8 mouse cellular contexts compared by ENCODE assay signal in the genomic region with DNA sequence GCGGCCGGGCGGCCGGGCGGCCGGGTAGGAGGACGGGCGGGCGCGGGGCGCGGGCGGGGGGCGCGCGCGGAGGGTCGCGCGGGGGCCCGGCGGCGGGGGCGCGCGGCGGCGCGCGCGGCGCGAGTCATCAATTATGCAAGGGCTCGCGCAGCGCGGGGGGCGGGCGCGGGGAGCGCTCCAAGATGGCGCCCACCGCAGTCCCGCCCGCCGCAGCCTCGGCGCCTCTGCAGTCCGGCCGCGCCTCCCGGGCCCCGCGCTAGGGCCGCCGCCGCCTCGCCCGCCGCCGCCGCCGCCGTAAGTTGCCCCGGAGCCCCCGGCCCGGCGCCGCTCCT. TPM values are rescaled to one million over a fixed set of nuclear protein-coding genes. Genes with fewer than 3 reads are reported as not detected.
DNase-seq lines count a peak whose midpoint lies in the region; ATAC-seq and TF ChIP-seq lines count a peak whose summit lies in the region.

No protein-coding gene starts in this region.

- peaks cover 8% of the 10 kb centered on the region; the same call in 1 of the 2 replicates for H3K4me1 ChIP-seq in kidney, embryonic 14.5 days (ENCODE audit: control insufficient read depth, insufficient read depth, low read length)
- H3K4me1 ChIP-seq in embryonic facial prominence, embryonic 14.5 days (ENCODE audit: control insufficient read depth, insufficient read depth, low read length), result peaks cover 10% of the 10 kb centered on the region
- H3K4me1 ChIP-seq in kidney, postnatal 0 days (replicated peaks; ENCODE audit: insufficient read depth, low read length), result peaks cover 3% of the 10 kb centered on the region; the same call in 1 of the 2 replicates
- H3K4me1 ChIP-seq in midbrain, embryonic 10.5 days, result peaks cover 31% of the 10 kb centered on the region

- no peak overlapping the region for H3K27ac ChIP-seq in kidney, embryonic 14.5 days (ENCODE audit: low read depth, low read length)
- H3K27ac ChIP-seq in embryonic facial prominence, embryonic 14.5 days (replicated peaks; ENCODE audit: low read depth, low read length), result no peak overlapping the region
- H3K27ac ChIP-seq in kidney, postnatal 0 days, result no peak overlapping the region
- peak overlapping the region; percentile 94 for H3K27ac ChIP-seq in midbrain, embryonic 10.5 days (replicated peaks)

- peak; percentile 60 for ATAC-seq in kidney, embryonic 14.5 days (ENCODE audit: low FRiP score, low TSS enrichment)
- ATAC-seq in embryonic facial prominence, embryonic 14.5 days (ENCODE audit: low read depth), result peak; percentile 65
- peak; percentile 19; the same call in 1 of the 2 replicates for ATAC-seq in kidney, postnatal 0 days (replicated peaks; ENCODE audit: low FRiP score, low read depth)

- H3K9ac ChIP-seq in kidney, embryonic 14.5 days (ENCODE audit: low read depth, low read length), result peak overlapping the region; percentile 75
- peak overlapping the region; percentile 78 for H3K9ac ChIP-seq in embryonic facial prominence, embryonic 14.5 days (ENCODE audit: low read depth, low read length)
- H3K9ac ChIP-seq in kidney, postnatal 0 days (ENCODE audit: low read depth, low read length), result peak overlapping the region; percentile 61

- peak overlapping the region; percentile 71 for H3K4me2 ChIP-seq in kidney, embryonic 14.5 days (replicated peaks; ENCODE audit: low read depth, low read length)
- H3K4me2 ChIP-seq in embryonic facial prominence, embryonic 14.5 days (ENCODE audit: low read depth, low read length), result peak overlapping the region; percentile 84
- peak overlapping the region; percentile 91 for H3K4me2 ChIP-seq in kidney, postnatal 0 days (ENCODE audit: low read length)

- peak overlapping the region; percentile 62 for H3K4me3 ChIP-seq in kidney, embryonic 14.5 days (ENCODE audit: low read length)
- H3K4me3 ChIP-seq in embryonic facial prominence, embryonic 14.5 days (ENCODE audit: low read depth, low read length), result peak overlapping the region; percentile 74
- H3K4me3 ChIP-seq in kidney, postnatal 0 days (replicated peaks; ENCODE audit: low read depth, low read length), result peak overlapping the region; percentile 68
- H3K4me3 ChIP-seq in midbrain, embryonic 10.5 days, result peak overlapping the region; percentile 78

- H3K9me3 ChIP-seq in kidney, embryonic 14.5 days (ENCODE audit: control insufficient read depth, low read length), result no peaks in the 10 kb centered on the region
- H3K9me3 ChIP-seq in embryonic facial prominence, embryonic 14.5 days (ENCODE audit: control insufficient read depth, low read length), result 0 out of 2 replicates have a peak, but pooled peaks cover 4% of the 10 kb centered on the region
- no peaks in the 10 kb centered on the region for H3K9me3 ChIP-seq in kidney, postnatal 0 days (replicated peaks; ENCODE audit: low read length)
- H3K9me3 ChIP-seq in midbrain, embryonic 10.5 days (replicated peaks), result no peaks in the 10 kb centered on the region; the same call in 1 of the 2 replicates

- no peak for DNase-seq in kidney, adult 8-10 months
- DNase-seq in adrenal gland, postnatal 36 days, result peak; percentile 50 to 70
- DNase-seq in embryonic facial prominence, embryonic 14.5 days (ENCODE audit: low spot score), result peak; percentile 81
- peak; percentile 51 for DNase-seq in kidney, postnatal 0 days (ENCODE audit: low spot score)
- DNase-seq in midbrain, embryonic 10.5 days (ENCODE audit: low spot score), result peak; percentile 59
- peak; percentile 21 for DNase-seq in thymus, postnatal 14 days
- no peak for DNase-seq in urinary bladder, postnatal 36 days (ENCODE audit: low spot score in 2 of 2)

- 3% methylated on average over 18 of the region's 69 CpGs for WGBS in kidney, embryonic 14.5 days
- 1% methylated on average over 15 of the region's 69 CpGs for WGBS in embryonic facial prominence, embryonic 14.5 days
- WGBS in kidney, postnatal 0 days, result under 1% methylated on average over 36 of the region's 69 CpGs
- WGBS in midbrain, embryonic 10.5 days, result 21% methylated on average over 50 of the region's 69 CpGs

- TF ChIP-seq CTCF in kidney, postnatal 0 days (IDR thresholded peaks at IDR 0.05; ENCODE audit: low read depth), result no peak

- no peaks in the 10 kb centered on the region for H3K36me3 ChIP-seq in kidney, embryonic 14.5 days (ENCODE audit: control insufficient read depth, insufficient read depth, low read length)
- H3K36me3 ChIP-seq in embryonic facial prominence, embryonic 14.5 days (ENCODE audit: control insufficient read depth, insufficient read depth, low read length), result no peaks in the 10 kb centered on the region
- no peaks in the 10 kb centered on the region for H3K36me3 ChIP-seq in kidney, postnatal 0 days (ENCODE audit: insufficient read depth, low read length)
- H3K36me3 ChIP-seq in midbrain, embryonic 10.5 days, result no peaks in the 10 kb centered on the region

- H3K27me3 ChIP-seq in kidney, embryonic 14.5 days (ENCODE audit: control insufficient read depth, insufficient read depth, low read length), result peaks cover 29% of the 10 kb centered on the region
- H3K27me3 ChIP-seq in embryonic facial prominence, embryonic 14.5 days (replicated peaks; ENCODE audit: control insufficient read depth, insufficient read depth, low read length), result peaks cover 34% of the 10 kb centered on the region
- H3K27me3 ChIP-seq in kidney, postnatal 0 days (ENCODE audit: insufficient read depth, low read length), result peaks cover 19% of the 10 kb centered on the region
- peaks cover 54% of the 10 kb centered on the region for H3K27me3 ChIP-seq in midbrain, embryonic 10.5 days (ENCODE audit: low read depth, poor library complexity, severe bottlenecking)

RNA-seq across cellular contexts. Expression of a gene that starts 1.1 kb away (rescaled TPM):
- 15.1 and 18.4 TPM in 2 replicates for polyA plus RNA-seq in kidney, embryonic 14.5 days (2014; fragmentation: Nextera tagmentation; extraction: Ambion mirVana)
- 1 to 10 TPM; 2.8 to 3.1 TPM for total RNA-seq in adrenal gland, postnatal 36 days (2021)
- polyA plus RNA-seq in embryonic facial prominence, embryonic 14.5 days (2014; fragmentation: Nextera tagmentation; extraction: Ambion mirVana), result 4.9 and 5.3 TPM in 2 replicates
- 5.9 and 8.3 TPM in 2 replicates for polyA plus RNA-seq in kidney, postnatal 0 days (2015; fragmentation: Nextera tagmentation; extraction: Ambion mirVana)
- 10.6 and 12.3 TPM in 2 replicates for polyA plus RNA-seq in midbrain, embryonic 10.5 days (2016; fragmentation: Nextera tagmentation; extraction: Ambion mirVana)

Comparison
In these comparisons a context has a peak if more than half of its experiments do, and no peak if none do; other contexts are left out.
1. DNase-seq: peak in adrenal gland, postnatal 36 days (2 of 2), embryonic facial prominence, embryonic 14.5 days (single experiment), kidney, postnatal 0 days (single experiment), midbrain, embryonic 10.5 days (single experiment) and thymus, postnatal 14 days (single experiment); none in kidney, adult 8-10 months (0 of 2) and urinary bladder, postnatal 36 days (0 of 2).
2. Peak in every context shown above with its lines, with median percentiles within 50 percentile points of each other: ATAC-seq, H3K4me2 ChIP-seq, H3K4me3 ChIP-seq and H3K9ac ChIP-seq.